Mouse (Mus musculus) neural tube, embryonic 15.5 days (tissue): ENCODE data around the gene Psmd9. TPM values are rescaled to one million over a fixed set of nuclear protein-coding genes. Genes with fewer than 3 reads are reported as not detected.

Source experiments
- ATAC-seq: fragments of 200-750 bp; cut with Nextera tagmentation; 2 replicates; pipeline ENCODE4 v1.8.0; 2017; ENCODE audit warnings: mild to moderate bottlenecking, moderate TSS enrichment, moderate library complexity; ENCODE audit not compliant: low FRiP score
- H3K27ac ChIP-seq: fragments of 300-500 bp; sonication (generic); replicated peaks from 2 replicates; pipeline ENCODE4 v1.5.1; 2015; ENCODE audit warnings: mild to moderate bottlenecking, inconsistent platforms
- H3K27me3 ChIP-seq: fragments of 300-500 bp; sonication (generic); replicated peaks from 2 replicates; pipeline ENCODE4 v1.6.1; 2015; ENCODE audit warnings: inconsistent platforms
- H3K36me3 ChIP-seq: fragments of 300-500 bp; sonication (generic); 2 replicates; pipeline ENCODE4 v1.6.1; 2015; ENCODE audit warnings: inconsistent platforms
- H3K4me1 ChIP-seq: fragments of 300-500 bp; sonication (generic); 2 replicates; pipeline ENCODE4 v1.6.1; 2015; ENCODE audit warnings: inconsistent platforms
- H3K4me2 ChIP-seq: fragments of 300-500 bp; sonication (generic); 2 replicates; pipeline ENCODE4 v1.6.1; 2015; ENCODE audit warnings: inconsistent platforms, mild to moderate bottlenecking, moderate library complexity
- H3K4me3 ChIP-seq: fragments of 300-500 bp; sonication (generic); replicated peaks from 2 replicates; pipeline ENCODE4 v1.5.1; 2015; ENCODE audit warnings: mild to moderate bottlenecking, inconsistent platforms
- H3K9ac ChIP-seq: fragments of 300-500 bp; sonication (generic); replicated peaks from 2 replicates; pipeline ENCODE4 v1.6.1; 2015; ENCODE audit warnings: mild to moderate bottlenecking, inconsistent platforms
- H3K9me3 ChIP-seq: fragments of 300-500 bp; sonication (generic); replicated peaks from 2 replicates; pipeline ENCODE4 v1.6.1; 2016; ENCODE audit warnings: inconsistent platforms
- WGBS: fragments of 180-500 bp; shearing (Covaris S2); methylation state at CpG from one replicate; pipeline ENCODE4 v1.1.7; 2015; ENCODE audit warnings: mixed read lengths; 5-methylcytosine and 5-hydroxymethylcytosine counted together
- polyA plus RNA-seq: library from polyadenylated mRNA; unstranded; fragments of >200 nt; fragmentation: Nextera tagmentation; extraction: Ambion mirVana; gene quantifications from 2 replicates; pipeline ENCODE4 v1.2.1, GENCODE M21; 2015

Psmd9 gene
- polyA plus RNA-seq, 1 experiment from 2014 or later = 81.1 TPM

DNA sequence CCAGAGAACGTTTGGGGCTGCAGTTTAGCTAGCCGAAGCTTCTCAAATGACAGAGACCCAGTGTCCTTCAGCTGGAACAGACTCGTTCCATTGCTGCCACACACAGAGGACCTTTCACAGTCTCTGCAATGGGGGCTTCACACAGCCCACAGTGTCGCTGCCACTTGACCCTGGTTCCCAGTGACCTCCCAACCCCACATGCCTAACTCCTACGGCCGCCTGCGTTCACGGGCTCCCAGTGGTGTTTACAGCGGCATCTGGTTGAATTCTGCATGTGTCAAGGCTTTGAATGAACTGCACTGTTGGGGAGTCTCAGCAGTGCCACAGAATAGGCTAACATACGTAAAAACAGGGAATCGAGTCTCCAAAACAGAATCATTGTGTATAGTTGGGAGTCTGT lies 101.7 kb downstream of the Psmd9 start:
- no peak overlapping the region for H3K27ac ChIP-seq
- 74% methylated on average over 11 of the region's 11 CpGs for WGBS
- no peak overlapping the region for H3K9ac ChIP-seq
- H3K4me1 ChIP-seq = peaks cover 3% of the 10 kb centered on the region; the same call in 1 of the 2 replicates
- H3K4me2 ChIP-seq = no peak overlapping the region
- no peak for ATAC-seq
- H3K9me3 ChIP-seq = no peaks in the 10 kb centered on the region
- H3K4me3 ChIP-seq = no peak overlapping the region
- H3K27me3 ChIP-seq = no peaks in the 10 kb centered on the region
- no peaks in the 10 kb centered on the region for H3K36me3 ChIP-seq

DNA sequence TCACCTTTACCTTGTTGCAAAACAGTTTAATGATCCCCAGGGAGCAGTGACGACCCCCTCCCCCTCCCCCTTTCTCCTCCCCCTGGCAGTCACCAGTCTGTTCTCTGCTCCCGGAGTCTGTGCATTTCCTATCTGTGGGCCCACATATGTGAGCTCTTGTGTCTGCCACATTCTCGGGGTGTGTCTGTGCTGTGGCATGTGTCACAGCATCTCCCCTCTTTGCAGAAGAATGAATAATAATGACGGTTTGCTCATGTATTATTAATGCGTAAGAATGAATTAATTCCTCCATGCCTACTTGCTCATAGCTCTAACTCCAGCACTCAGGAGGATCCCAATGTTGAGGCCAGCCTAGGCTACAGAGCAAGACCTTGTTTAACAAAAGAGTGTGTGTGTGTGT lies 103.7 kb downstream of the Psmd9 start:
- Histone ChIP-seq H3K9ac (no peak overlapping the region), H3K4me2 (no peak overlapping the region), H3K27ac (no peak overlapping the region), H3K9me3 (no peaks in the 10 kb centered on the region), H3K36me3 (no peaks in the 10 kb centered on the region), H3K27me3 (no peaks in the 10 kb centered on the region), H3K4me3 (no peak overlapping the region), H3K4me1 (peaks cover 17% of the 10 kb centered on the region)
- 62% methylated on average over 5 of the region's 5 CpGs for WGBS
- no peak for ATAC-seq

DNA sequence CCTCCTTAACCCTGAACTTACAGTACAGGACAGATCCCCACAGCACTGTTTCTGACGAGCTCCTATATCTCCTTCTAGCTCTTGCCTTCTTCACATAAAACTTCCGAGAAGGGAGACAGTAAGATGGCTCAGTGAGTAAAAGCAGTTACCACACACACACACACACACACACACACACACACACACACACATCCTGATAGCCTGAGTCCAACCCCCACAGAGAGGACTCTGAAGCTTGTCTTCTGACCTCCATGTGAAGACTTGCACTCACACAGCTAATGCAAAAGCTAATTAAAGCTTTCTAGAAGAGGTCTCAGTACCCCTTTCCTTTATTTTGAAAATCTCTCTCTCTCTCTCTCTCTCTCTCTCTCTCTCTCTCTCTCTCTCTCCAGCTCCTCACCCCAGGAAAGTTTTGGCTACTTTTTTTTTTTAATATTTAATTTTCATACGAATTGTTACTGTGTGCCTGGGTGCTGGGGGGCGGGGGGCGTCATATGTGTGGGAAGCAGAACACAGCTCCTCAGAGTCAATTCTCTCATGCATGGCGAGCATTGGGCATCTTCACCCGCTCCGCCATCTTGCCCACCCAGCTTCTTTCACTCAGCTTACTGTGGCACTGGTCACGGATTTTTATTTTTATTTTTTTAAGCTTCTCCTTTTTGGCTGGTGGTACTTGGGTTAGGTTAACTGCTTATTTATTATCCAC lies 107.6 kb downstream of the Psmd9 start:
- Histone ChIP-seq H3K4me1 (peaks cover 17% of the 10 kb centered on the region), H3K27ac (peak overlapping the region; percentile 6), H3K4me3 (no peak overlapping the region), H3K27me3 (no peaks in the 10 kb centered on the region), H3K9ac (no peak overlapping the region), H3K36me3 (no peaks in the 10 kb centered on the region), H3K9me3 (no peaks in the 10 kb centered on the region), H3K4me2 (peak overlapping the region; percentile 35)
- WGBS = 68% methylated on average over 9 of the region's 9 CpGs
- ATAC-seq = no peak

GRCm38 (mm10) chr5:123277342-123277701 lies 108.1 kb downstream of the Psmd9 start:
- Histone ChIP-seq H3K9ac (no peak overlapping the region), H3K4me1 (peaks cover 17% of the 10 kb centered on the region), H3K4me2 (no peak overlapping the region), H3K36me3 (no peaks in the 10 kb centered on the region), H3K4me3 (no peak overlapping the region), H3K27ac (peak overlapping the region; percentile 6; the same call in 1 of the 2 replicates), H3K27me3 (no peaks in the 10 kb centered on the region), H3K9me3 (no peaks in the 10 kb centered on the region)
- ATAC-seq = no peak
- 32% methylated on average over 7 of the region's 7 CpGs for WGBS

DNA sequence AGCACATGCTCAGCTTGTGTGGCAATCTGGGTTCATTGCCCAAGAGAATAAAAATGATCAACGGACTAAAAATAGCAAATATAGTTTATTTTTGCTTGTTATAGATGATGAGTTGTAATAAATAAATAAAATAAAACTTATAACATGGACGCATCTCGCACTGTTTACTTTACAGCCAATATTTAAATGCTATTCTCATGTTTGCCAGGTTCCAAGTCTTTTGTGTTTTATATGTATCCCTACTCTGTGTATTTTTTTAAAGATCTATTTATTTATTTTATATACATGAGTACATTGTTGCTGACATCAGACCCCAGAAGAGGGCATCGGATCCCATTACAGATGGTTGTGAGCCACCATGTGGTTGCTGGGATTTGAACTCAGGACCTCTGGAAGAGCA lies 108.5 kb downstream of the Psmd9 start:
- H3K27me3 ChIP-seq = no peaks in the 10 kb centered on the region
- no peaks in the 10 kb centered on the region for H3K9me3 ChIP-seq
- no peak overlapping the region for H3K27ac ChIP-seq
- H3K4me1 ChIP-seq = peaks cover 17% of the 10 kb centered on the region
- ATAC-seq = no peak
- H3K4me3 ChIP-seq = no peak overlapping the region
- H3K36me3 ChIP-seq = no peaks in the 10 kb centered on the region
- no peak overlapping the region for H3K9ac ChIP-seq
- no peak overlapping the region for H3K4me2 ChIP-seq
- WGBS = 80% methylated on average over 4 of the region's 4 CpGs

- Histone ChIP-seq H3K9me3 (no peaks in the 10 kb centered on the region), H3K27ac (no peak overlapping the region), H3K4me2 (no peak overlapping the region), H3K36me3 (no peaks in the 10 kb centered on the region), H3K9ac (no peak overlapping the region), H3K4me3 (no peak overlapping the region), H3K27me3 (no peaks in the 10 kb centered on the region), H3K4me1 (peaks cover 17% of the 10 kb centered on the region)
- WGBS = 88% methylated on average over 4 of the region's 4 CpGs
- ATAC-seq = no peak
Measured at GRCm38 (mm10) chr5:123279248-123279647, 110.0 kb downstream of the Psmd9 start.

DNA sequence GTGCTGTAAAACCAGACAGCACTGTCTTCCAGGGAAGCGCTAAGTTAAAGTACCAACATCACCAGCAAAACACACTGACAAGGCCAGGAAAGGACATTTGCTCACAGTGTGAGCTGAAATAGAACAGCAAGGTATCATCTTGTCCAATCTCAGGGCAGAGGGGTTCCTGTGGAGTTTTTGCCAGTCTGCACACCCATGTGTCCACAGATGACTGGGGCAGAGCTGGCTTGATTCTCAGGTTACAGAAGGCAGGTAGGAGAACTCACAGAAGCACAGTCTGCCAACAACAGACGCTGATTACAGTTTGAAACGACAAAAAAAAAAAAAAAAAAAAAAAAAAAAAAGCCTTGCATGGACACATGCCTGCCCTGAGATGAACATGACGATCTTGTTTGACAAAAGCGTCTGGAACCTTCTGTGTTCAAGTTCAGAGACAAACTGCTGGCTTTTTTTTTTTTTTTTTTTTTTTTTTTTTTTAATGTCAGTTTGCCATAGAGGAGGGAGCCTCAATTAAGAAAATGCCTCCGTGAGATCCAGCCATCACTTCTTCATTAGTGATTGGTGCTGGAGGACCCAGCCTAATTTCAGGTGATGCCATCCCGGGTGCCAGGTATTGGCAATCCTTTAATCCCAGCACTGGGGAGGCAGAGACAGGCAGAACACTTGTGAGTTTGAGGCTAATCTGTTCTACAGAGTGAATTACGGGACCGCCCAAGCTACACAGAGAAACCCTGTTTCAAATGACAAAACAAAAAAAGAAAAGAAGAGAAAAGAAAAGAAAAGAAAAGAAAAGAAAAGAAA lies 112.3 kb downstream of the Psmd9 start:
- H3K27ac ChIP-seq = no peak overlapping the region
- no peaks in the 10 kb centered on the region for H3K36me3 ChIP-seq
- H3K4me2 ChIP-seq = no peak overlapping the region
- ATAC-seq = no peak
- WGBS = 84% methylated on average over 9 of the region's 9 CpGs
- peaks cover 10% of the 10 kb centered on the region for H3K4me1 ChIP-seq
- no peak overlapping the region for H3K4me3 ChIP-seq
- H3K9me3 ChIP-seq = no peaks in the 10 kb centered on the region
- H3K27me3 ChIP-seq = no peaks in the 10 kb centered on the region
- H3K9ac ChIP-seq = no peak overlapping the region

- Histone ChIP-seq H3K27ac (no peak overlapping the region), H3K36me3 (no peaks in the 10 kb centered on the region), H3K27me3 (no peaks in the 10 kb centered on the region), H3K4me2 (no peak overlapping the region; the same call in 1 of the 2 replicates), H3K9ac (no peak overlapping the region), H3K9me3 (no peaks in the 10 kb centered on the region), H3K4me3 (no peak overlapping the region), H3K4me1 (0 out of 2 replicates have a peak, but pooled peaks cover 2% of the 10 kb centered on the region)
- ATAC-seq = peak; percentile 68; the same call in 1 of the 2 replicates
- 39% methylated on average over 8 of the region's 8 CpGs for WGBS
Measured at GRCm38 (mm10) chr5:123285174-123285573, 116.0 kb downstream of the Psmd9 start.

DNA sequence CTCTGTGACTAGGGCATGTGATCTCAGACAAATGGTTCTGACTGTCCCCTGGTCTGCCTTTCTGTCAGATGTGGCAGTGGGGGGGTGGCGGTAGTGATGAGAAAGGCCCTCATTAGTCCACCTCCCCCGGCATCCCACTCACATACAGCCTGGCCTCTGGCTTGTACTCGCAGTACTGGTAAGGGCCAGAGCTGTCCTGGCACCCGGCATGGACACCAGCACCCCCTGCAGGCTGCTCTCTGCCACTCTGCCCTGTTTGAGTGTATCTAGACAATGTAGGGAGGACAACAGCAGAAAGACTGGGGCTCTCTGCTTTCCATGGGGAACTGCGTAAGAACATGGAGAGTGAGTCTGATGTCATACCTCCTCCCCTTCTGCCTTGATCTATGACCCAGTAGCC lies 118.9 kb downstream of the Psmd9 start:
- Histone ChIP-seq H3K9me3 (no peaks in the 10 kb centered on the region), H3K4me1 (0 out of 2 replicates have a peak, but pooled peaks cover 2% of the 10 kb centered on the region), H3K27ac (no peak overlapping the region), H3K4me3 (no peak overlapping the region), H3K27me3 (no peaks in the 10 kb centered on the region), H3K4me2 (no peak overlapping the region), H3K9ac (no peak overlapping the region), H3K36me3 (no peaks in the 10 kb centered on the region)
- WGBS = 90% methylated on average over 5 of the region's 5 CpGs
- no peak for ATAC-seq

- no peaks in the 10 kb centered on the region for H3K36me3 ChIP-seq
- H3K4me1 ChIP-seq = peaks cover 14% of the 10 kb centered on the region; the same call in 1 of the 2 replicates
- no peak overlapping the region for H3K27ac ChIP-seq
- 46% methylated on average over 9 of the region's 9 CpGs for WGBS
- H3K27me3 ChIP-seq = no peaks in the 10 kb centered on the region
- H3K9ac ChIP-seq = no peak overlapping the region
- no peak for ATAC-seq
- no peak overlapping the region for H3K4me3 ChIP-seq
- no peak overlapping the region for H3K4me2 ChIP-seq
- no peaks in the 10 kb centered on the region for H3K9me3 ChIP-seq
Measured at GRCm38 (mm10) chr5:123294653-123295052, 125.4 kb downstream of the Psmd9 start.

GRCm38 (mm10) chr5:123296224-123296806 lies 127.1 kb downstream of the Psmd9 start:
- Histone ChIP-seq H3K4me3 (no peak overlapping the region), H3K4me1 (peaks cover 29% of the 10 kb centered on the region), H3K36me3 (no peaks in the 10 kb centered on the region), H3K9me3 (no peaks in the 10 kb centered on the region), H3K9ac (no peak overlapping the region), H3K4me2 (no peak overlapping the region), H3K27ac (no peak overlapping the region), H3K27me3 (no peaks in the 10 kb centered on the region)
- 67% methylated on average over 12 of the region's 12 CpGs for WGBS
- ATAC-seq = no peak
